Mouse (Mus musculus): ENCODE data around the gene Gm28038.
A peak's percentile ranks its signal among the peaks of the same experiment; 100 is the strongest.

The Gm28038 gene

GRCm38 (mm10) chr2:30257699-30258460 is 23.0 kb upstream of the Gm28038 start:
- DNase-seq: no peak

- DNase-seq: no peak
These were observed 22.2 kb upstream of the Gm28038 start for GRCm38 (mm10) chr2:30258600-30258999.

- DNase-seq: no peak
These were observed 21.4 kb upstream of the Gm28038 start for GRCm38 (mm10) chr2:30259131-30260064.

GRCm38 (mm10) chr2:30261064-30261736 is 19.6 kb upstream of the Gm28038 start:
- DNase-seq: no peak

- DNase-seq: no peak
These were observed 18.7 kb upstream of the Gm28038 start for GRCm38 (mm10) chr2:30261921-30262839.

- DNase-seq: peak; percentile 77 to 83
These were observed 17.9 kb upstream of the Gm28038 start for GRCm38 (mm10) chr2:30262840-30263441.

GRCm38 (mm10) chr2:30263811-30264210 is 17.0 kb upstream of the Gm28038 start:
- no peak for DNase-seq

GRCm38 (mm10) chr2:30264671-30265519 is 15.9 kb upstream of the Gm28038 start:
- DNase-seq: no peak

GRCm38 (mm10) chr2:30265767-30266253 is 15.0 kb upstream of the Gm28038 start, which contains the start of gene Phyhd1:
TSS of gene Phyhd1 (plus strand) at chr2:30266203.
- DNase-seq: peak; percentile 53 to 69

- DNase-seq: peak in 1 of 2 experiments; percentile 45
These were observed 14.4 kb upstream of the Gm28038 start for GRCm38 (mm10) chr2:30266392-30266941.

- no peak for DNase-seq
These were observed 13.4 kb upstream of the Gm28038 start for GRCm38 (mm10) chr2:30267466-30267865.

GRCm38 (mm10) chr2:30268371-30268770 is 12.5 kb upstream of the Gm28038 start:
- no peak for DNase-seq

- DNase-seq: no peak
These were observed 11.4 kb upstream of the Gm28038 start for GRCm38 (mm10) chr2:30269241-30269990.

GRCm38 (mm10) chr2:30270134-30270533 is 10.7 kb upstream of the Gm28038 start:
- DNase-seq: peak; percentile 68 to 80

- no peak for DNase-seq
These were observed 808 bp downstream of the Gm28038 start for GRCm38 (mm10) chr2:30281651-30282050.

- no peak for DNase-seq
These were observed 2.4 kb downstream of the Gm28038 start for GRCm38 (mm10) chr2:30283193-30283592.

GRCm38 (mm10) chr2:30285004-30285403 is 4.2 kb downstream of the Gm28038 start:
- no peak for DNase-seq

- no peak for DNase-seq
These were observed 4.8 kb downstream of the Gm28038 start for GRCm38 (mm10) chr2:30285416-30286181.
